Comparison of ENCODE assay signal across 8 mouse cellular contexts in genomic region chr16:59474788-59475187, GRCm38 (mm10). TPM values are rescaled to one million over a fixed set of nuclear protein-coding genes. Genes with fewer than 3 reads are reported as not detected.
DNase-seq lines count a peak whose midpoint lies in the region; ATAC-seq and TF ChIP-seq lines count a peak whose summit lies in the region.

No protein-coding gene starts in this region.

- DNase-seq in MEL-GATA-1-ER (ENCODE audit: extremely low read depth, low read depth), result peak; percentile 13
- peak; percentile 64 to 82 for DNase-seq in cerebellum, postnatal 14 days
- peak; percentile 53 for DNase-seq in heart, adult 8-10 months (ENCODE audit: low spot score)
- peak; percentile 43 to 67 for DNase-seq in left cerebral cortex, adult 2 months (ENCODE audit: extremely low spot score in 1 of 2, low spot score in 2 of 2)
- DNase-seq in natural killer cell, adult 2 months (ENCODE audit: low spot score in 2 of 2), result peak; percentile 55 to 67
- DNase-seq in thymus, postnatal 14 days, result peak; percentile 58

- no peak for ATAC-seq in intestine, postnatal 0 days
- no peak for ATAC-seq in intestine, embryonic 16.5 days

- H3K27ac ChIP-seq in intestine, postnatal 0 days (ENCODE audit: low read depth, low read length), result no peak overlapping the region
- no peak overlapping the region for H3K27ac ChIP-seq in intestine, embryonic 16.5 days (ENCODE audit: low read length)
- H3K27ac ChIP-seq in left cerebral cortex, adult 2 months, result no peak overlapping the region

- peak; percentile 95 for TF ChIP-seq CTCF in intestine, postnatal 0 days (IDR thresholded peaks at IDR 0.05; ENCODE audit: low read depth)
- peak; percentile 88 for TF ChIP-seq CTCF in left cerebral cortex, adult 2 months (IDR thresholded peaks at IDR 0.05)

- H3K36me3 ChIP-seq in intestine, postnatal 0 days (ENCODE audit: control insufficient read depth, insufficient read depth), result peaks cover 10% of the 10 kb centered on the region
- H3K36me3 ChIP-seq in intestine, embryonic 16.5 days (ENCODE audit: control insufficient read depth, insufficient read depth, low read length), result no peaks in the 10 kb centered on the region

- intact Hi-C loops in left cerebral cortex, adult 2 months (cut with DNase I), result loop anchor here (1.0 to 5.0 kb wide), 3 partner anchors 54 to 143 kb away; partner anchors contain the start of gene Crybg3

- H3K4me1 ChIP-seq in intestine, postnatal 0 days (replicated peaks; ENCODE audit: control insufficient read depth, insufficient read depth, low read length), result no peaks in the 10 kb centered on the region
- H3K4me1 ChIP-seq in intestine, embryonic 16.5 days (ENCODE audit: control insufficient read depth, insufficient read depth, low read length), result peaks cover 8% of the 10 kb centered on the region; the same call in 1 of the 2 replicates

- no peak overlapping the region for H3K4me2 ChIP-seq in intestine, postnatal 0 days (replicated peaks; ENCODE audit: low read depth)
- H3K4me2 ChIP-seq in intestine, embryonic 16.5 days (ENCODE audit: low read depth, low read length), result no peak overlapping the region

- H3K9me3 ChIP-seq in intestine, postnatal 0 days (ENCODE audit: control insufficient read depth), result no peaks in the 10 kb centered on the region
- H3K9me3 ChIP-seq in intestine, embryonic 16.5 days (ENCODE audit: control insufficient read depth, low read length), result no peaks in the 10 kb centered on the region

- no peak overlapping the region for H3K4me3 ChIP-seq in intestine, postnatal 0 days (ENCODE audit: low read depth, low read length)
- H3K4me3 ChIP-seq in intestine, embryonic 16.5 days (ENCODE audit: low read length), result no peak overlapping the region
- no peak overlapping the region for H3K4me3 ChIP-seq in left cerebral cortex, adult 2 months

- no peak overlapping the region for H3K9ac ChIP-seq in intestine, postnatal 0 days (ENCODE audit: low read depth, low read length)
- no peak overlapping the region for H3K9ac ChIP-seq in intestine, embryonic 16.5 days (ENCODE audit: low read depth, low read length)

- 18% methylated on average over 1 of the region's 1 CpGs for WGBS in intestine, postnatal 0 days
- 19% methylated on average over 1 of the region's 1 CpGs for WGBS in intestine, embryonic 16.5 days

- no peaks in the 10 kb centered on the region for H3K27me3 ChIP-seq in intestine, postnatal 0 days (replicated peaks; ENCODE audit: control insufficient read depth, insufficient read depth, low read length)
- no peaks in the 10 kb centered on the region for H3K27me3 ChIP-seq in intestine, embryonic 16.5 days (replicated peaks; ENCODE audit: control insufficient read depth, insufficient read depth, low read length)

RNA-seq across cellular contexts. Expression of gene Riox2, which starts 3.2 kb away (rescaled TPM):
- 12.8 and 13.6 TPM in 2 replicates for polyA plus RNA-seq in intestine, postnatal 0 days (2015; fragmentation: Nextera tagmentation; extraction: Ambion mirVana)
- polyA plus RNA-seq in intestine, embryonic 16.5 days (2015; fragmentation: Nextera tagmentation; extraction: Ambion mirVana), result 32.3 and 34.1 TPM in 2 replicates
- total RNA-seq in heart, adult 8-10 months (2022), result 10 to 100 TPM; 14.8 to 19.4 (median 17.3) TPM
- total RNA-seq in left cerebral cortex, adult 2 months (2021), result 10 to 100 TPM; 12.7 to 15.9 TPM

Comparison
In these comparisons a context has a peak if more than half of its experiments do, and no peak if none do; other contexts are left out.
1. DNase-seq: peak in every context shown above with its lines; median percentile 73 in cerebellum, postnatal 14 days; 61 in natural killer cell, adult 2 months; 58 in thymus, postnatal 14 days; 55 in left cerebral cortex, adult 2 months; 53 in heart, adult 8-10 months; 13 in MEL-GATA-1-ER.